Mouse (Mus musculus) intestine, embryonic 15.5 days (tissue): Measurements from ENCODE around the gene Frmd4b. TPM values are rescaled to one million over a fixed set of nuclear protein-coding genes. Genes with fewer than 3 reads are reported as not detected.

Experiments used
- ATAC-seq: fragments of 200-750 bp; cut with Nextera tagmentation; 2 replicates; pipeline ENCODE4 v1.8.0; 2017; ENCODE audit warnings: moderate TSS enrichment, moderate library complexity
- H3K27ac ChIP-seq: fragments of 300-500 bp; sonication (generic); 2 replicates; pipeline ENCODE4 v1.5.1; 2015; ENCODE audit warnings: mild to moderate bottlenecking, inconsistent platforms
- H3K27me3 ChIP-seq: fragments of 300-500 bp; sonication (generic); replicated peaks from 2 replicates; pipeline ENCODE4 v1.6.1; 2015; ENCODE audit warnings: inconsistent platforms
- H3K36me3 ChIP-seq: fragments of 300-500 bp; sonication (generic); 2 replicates; pipeline ENCODE4 v1.6.1; 2015; ENCODE audit warnings: inconsistent platforms
- H3K4me1 ChIP-seq: fragments of 300-500 bp; sonication (generic); replicated peaks from 2 replicates; pipeline ENCODE4 v1.6.1; 2015; ENCODE audit warnings: inconsistent platforms
- H3K4me2 ChIP-seq: fragments of 300-500 bp; sonication (generic); replicated peaks from 2 replicates; pipeline ENCODE4 v1.6.1; 2015; ENCODE audit warnings: mild to moderate bottlenecking, inconsistent platforms
- H3K4me3 ChIP-seq: fragments of 300-500 bp; sonication (generic); replicated peaks from 2 replicates; pipeline ENCODE4 v1.5.1; 2015; ENCODE audit warnings: inconsistent platforms
- H3K9ac ChIP-seq: fragments of 300-500 bp; sonication (generic); 2 replicates; pipeline ENCODE4 v1.6.1; 2015; ENCODE audit warnings: inconsistent platforms
- H3K9me3 ChIP-seq: fragments of 300-500 bp; sonication (generic); 2 replicates; pipeline ENCODE4 v1.6.1; 2016; ENCODE audit warnings: inconsistent platforms
- WGBS: fragments of 180-500 bp; shearing (Covaris S2); methylation state at CpG from one replicate; pipeline ENCODE4 v1.1.7; 2015; 5-methylcytosine and 5-hydroxymethylcytosine counted together
- polyA plus RNA-seq: library from polyadenylated mRNA; unstranded; fragments of >200 nt; fragmentation: Nextera tagmentation; extraction: Ambion mirVana; gene quantifications from 2 replicates; pipeline ENCODE4 v1.2.1, GENCODE M21; 2015

Gene Frmd4b
- polyA plus RNA-seq, 1 experiment from 2014 or later: 11.1 TPM

GRCm38 (mm10) chr6:97487535-97488081 lies 129.7 kb downstream of the Frmd4b start:
- Histone ChIP-seq H3K4me2 (peak overlapping the region; percentile 99), H3K27me3 (no peaks in the 10 kb centered on the region), H3K9me3 (no peaks in the 10 kb centered on the region), H3K4me1 (peaks cover 12% of the 10 kb centered on the region), H3K4me3 (peak overlapping the region; percentile 46), H3K9ac (peak overlapping the region; percentile 48), H3K27ac (no peak overlapping the region), H3K36me3 (no peaks in the 10 kb centered on the region)
- ATAC-seq: peak; percentile 84
- WGBS: under 1% methylated on average over 40 of the region's 40 CpGs

GRCm38 (mm10) chr6:97486813-97487361 lies 130.5 kb downstream of the Frmd4b start:
- H3K4me3 ChIP-seq: peak overlapping the region; percentile 46
- WGBS: 12% methylated on average over 11 of the region's 11 CpGs
- H3K9ac ChIP-seq: no peak overlapping the region
- ATAC-seq: no peak
- peaks cover 12% of the 10 kb centered on the region for H3K4me1 ChIP-seq
- no peak overlapping the region for H3K27ac ChIP-seq
- no peaks in the 10 kb centered on the region for H3K9me3 ChIP-seq
- peak overlapping the region; percentile 99 for H3K4me2 ChIP-seq
- no peaks in the 10 kb centered on the region for H3K36me3 ChIP-seq
- no peaks in the 10 kb centered on the region for H3K27me3 ChIP-seq

GRCm38 (mm10) chr6:97485886-97486386 lies 131.4 kb downstream of the Frmd4b start:
- no peaks in the 10 kb centered on the region for H3K9me3 ChIP-seq
- no peak overlapping the region for H3K27ac ChIP-seq
- H3K4me2 ChIP-seq: no peak overlapping the region
- H3K4me1 ChIP-seq: peaks cover 12% of the 10 kb centered on the region
- H3K27me3 ChIP-seq: no peaks in the 10 kb centered on the region
- H3K36me3 ChIP-seq: no peaks in the 10 kb centered on the region
- 82% methylated on average over 11 of the region's 11 CpGs for WGBS
- ATAC-seq: no peak
- H3K9ac ChIP-seq: no peak overlapping the region
- no peak overlapping the region for H3K4me3 ChIP-seq

GRCm38 (mm10) chr6:97481912-97482311 lies 135.4 kb downstream of the Frmd4b start:
- H3K9me3 ChIP-seq: no peaks in the 10 kb centered on the region
- no peak overlapping the region for H3K4me3 ChIP-seq
- no peak overlapping the region for H3K27ac ChIP-seq
- H3K27me3 ChIP-seq: no peaks in the 10 kb centered on the region
- no peaks in the 10 kb centered on the region for H3K36me3 ChIP-seq
- no peak for ATAC-seq
- WGBS: 76% methylated on average over 6 of the region's 6 CpGs
- peaks cover 2% of the 10 kb centered on the region for H3K4me1 ChIP-seq
- no peak overlapping the region for H3K4me2 ChIP-seq
- H3K9ac ChIP-seq: no peak overlapping the region

GRCm38 (mm10) chr6:97478981-97479860 lies 138.1 kb downstream of the Frmd4b start:
- H3K4me2 ChIP-seq: no peak overlapping the region
- no peaks in the 10 kb centered on the region for H3K27me3 ChIP-seq
- no peaks in the 10 kb centered on the region for H3K36me3 ChIP-seq
- no peak overlapping the region for H3K27ac ChIP-seq
- no peak overlapping the region for H3K9ac ChIP-seq
- peak; percentile 47; the same call in 1 of the 2 replicates for ATAC-seq
- no peak overlapping the region for H3K4me3 ChIP-seq
- no peaks in the 10 kb centered on the region for H3K4me1 ChIP-seq
- WGBS: 56% methylated on average over 19 of the region's 19 CpGs
- H3K9me3 ChIP-seq: no peaks in the 10 kb centered on the region

GRCm38 (mm10) chr6:97473672-97474071 lies 143.7 kb downstream of the Frmd4b start:
- 94% methylated on average over 4 of the region's 4 CpGs for WGBS
- Histone ChIP-seq H3K4me3 (no peak overlapping the region), H3K4me1 (no peaks in the 10 kb centered on the region), H3K9ac (no peak overlapping the region), H3K27ac (no peak overlapping the region), H3K36me3 (no peaks in the 10 kb centered on the region), H3K4me2 (no peak overlapping the region), H3K9me3 (no peaks in the 10 kb centered on the region), H3K27me3 (no peaks in the 10 kb centered on the region)
- no peak for ATAC-seq

GRCm38 (mm10) chr6:97472873-97473550 lies 144.3 kb downstream of the Frmd4b start:
- ATAC-seq: peak; percentile 75
- Histone ChIP-seq H3K27ac (no peak overlapping the region), H3K36me3 (no peaks in the 10 kb centered on the region), H3K4me2 (no peak overlapping the region), H3K9ac (no peak overlapping the region), H3K9me3 (no peaks in the 10 kb centered on the region), H3K27me3 (no peaks in the 10 kb centered on the region), H3K4me1 (no peaks in the 10 kb centered on the region), H3K4me3 (no peak overlapping the region)
- WGBS: 74% methylated on average over 4 of the region's 4 CpGs

- WGBS: 56% methylated on average over 17 of the region's 17 CpGs
- H3K9me3 ChIP-seq: no peaks in the 10 kb centered on the region
- no peak overlapping the region for H3K4me2 ChIP-seq
Measured at GRCm38 (mm10) chr6:97463898-97464524, 153.3 kb downstream of the Frmd4b start.

GRCm38 (mm10) chr6:97462421-97462820 lies 154.9 kb downstream of the Frmd4b start:
- Histone ChIP-seq H3K4me3 (no peak overlapping the region), H3K27me3 (no peaks in the 10 kb centered on the region), H3K9ac (no peak overlapping the region), H3K27ac (no peak overlapping the region), H3K36me3 (no peaks in the 10 kb centered on the region), H3K4me1 (0 out of 2 replicates have a peak, but pooled peaks cover 2% of the 10 kb centered on the region), H3K9me3 (no peaks in the 10 kb centered on the region), H3K4me2 (no peak overlapping the region)
- ATAC-seq: no peak

More at GRCm38 (mm10) chr6:97463898-97464524, 153.3 kb downstream of the Frmd4b start:
- Histone ChIP-seq H3K9ac (no peak overlapping the region), H3K4me1 (0 out of 2 replicates have a peak, but pooled peaks cover 2% of the 10 kb centered on the region), H3K4me3 (no peak overlapping the region), H3K27ac (0 out of 2 replicates have a peak overlapping the region, but pooled peaks have one; percentile 13), H3K36me3 (no peaks in the 10 kb centered on the region), H3K27me3 (no peaks in the 10 kb centered on the region)
- peak; percentile 76 for ATAC-seq

GRCm38 (mm10) chr6:97459112-97459511 lies 158.2 kb downstream of the Frmd4b start:
- Histone ChIP-seq H3K27me3 (no peaks in the 10 kb centered on the region), H3K4me3 (no peak overlapping the region), H3K27ac (no peak overlapping the region), H3K4me1 (0 out of 2 replicates have a peak, but pooled peaks cover 2% of the 10 kb centered on the region), H3K9ac (no peak overlapping the region), H3K4me2 (no peak overlapping the region), H3K36me3 (no peaks in the 10 kb centered on the region), H3K9me3 (no peaks in the 10 kb centered on the region)
- WGBS: 72% methylated on average over 7 of the region's 7 CpGs
- ATAC-seq: no peak

GRCm38 (mm10) chr6:97458358-97458757 lies 159.0 kb downstream of the Frmd4b start:
- no peak overlapping the region for H3K27ac ChIP-seq
- no peaks in the 10 kb centered on the region for H3K4me1 ChIP-seq
- no peaks in the 10 kb centered on the region for H3K36me3 ChIP-seq
- WGBS: 66% methylated on average over 9 of the region's 9 CpGs
- H3K4me3 ChIP-seq: no peak overlapping the region
- H3K9me3 ChIP-seq: no peaks in the 10 kb centered on the region
- no peak for ATAC-seq
- H3K4me2 ChIP-seq: no peak overlapping the region
- H3K27me3 ChIP-seq: no peaks in the 10 kb centered on the region
- no peak overlapping the region for H3K9ac ChIP-seq
